11 mouse cellular contexts compared by ENCODE assay signal in the genomic region with DNA sequence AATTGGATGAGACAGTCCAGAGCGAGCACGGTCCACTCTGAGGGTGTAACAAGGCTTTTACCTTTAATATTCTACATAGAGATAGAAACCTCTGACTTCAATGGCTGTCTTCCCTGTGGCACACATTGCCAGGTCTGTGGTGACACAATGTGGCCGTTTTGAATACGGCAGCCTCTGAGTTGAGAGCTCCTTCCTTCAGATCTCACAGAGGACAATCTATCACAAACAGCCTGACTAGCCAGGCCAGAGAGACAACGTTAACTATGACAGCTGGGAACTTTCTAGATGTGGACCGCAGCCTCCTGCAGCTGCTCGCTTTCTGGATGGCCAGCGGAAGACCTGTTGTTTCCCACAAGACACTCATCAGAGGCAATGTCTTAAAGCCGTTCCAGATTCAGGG. TPM values are rescaled to one million over a fixed set of nuclear protein-coding genes. Genes with fewer than 3 reads are reported as not detected.
DNase-seq lines count a peak whose midpoint lies in the region; ATAC-seq and TF ChIP-seq lines count a peak whose summit lies in the region.
"Had no signal": no experiment of that assay in that cellular context is flagged by ENCODE, and none has a peak within 500 bp of the region (broad histone marks: within the 10 kb centered on the region; RNA-seq: fewer than 3 reads in every experiment).

No protein-coding gene starts in this region.

- no peak overlapping the region for H3K4me2 ChIP-seq in lung, embryonic 14.5 days
- H3K4me2 ChIP-seq: embryonic facial prominence, embryonic 13.5 days; midbrain, embryonic 13.5 days had no signal

- ATAC-seq in lung, embryonic 14.5 days (ENCODE audit: insufficient read depth): no peak; the same call in 1 of the 2 replicates
- ATAC-seq: midbrain, embryonic 13.5 days had no signal

- no peaks in the 10 kb centered on the region for H3K36me3 ChIP-seq in lung, embryonic 14.5 days (ENCODE audit: insufficient read depth)
- H3K36me3 ChIP-seq in limb, embryonic 10.5 days: no peaks in the 10 kb centered on the region
- H3K36me3 ChIP-seq: embryonic facial prominence, embryonic 13.5 days; midbrain, embryonic 13.5 days had no signal

- H3K9me3 ChIP-seq in lung, embryonic 14.5 days (ENCODE audit: low read depth, low read length): no peaks in the 10 kb centered on the region
- no peaks in the 10 kb centered on the region for H3K9me3 ChIP-seq in limb, embryonic 10.5 days (replicated peaks)
- H3K9me3 ChIP-seq: embryonic facial prominence, embryonic 13.5 days; midbrain, embryonic 13.5 days had no signal

- H3K27me3 ChIP-seq in lung, embryonic 14.5 days (ENCODE audit: insufficient read depth, low read length): no peaks in the 10 kb centered on the region
- H3K27me3 ChIP-seq in limb, embryonic 10.5 days (ENCODE audit: low read depth, poor library complexity, severe bottlenecking): peaks cover 8% of the 10 kb centered on the region; the same call in 1 of the 2 replicates

- intact Hi-C loops in heart, postnatal 14 days (cut with DNase I): loop anchor here (5.0 kb wide), 1 partner anchor 231 kb away; the partner anchor contains the start of genes Gm49711, Mrps6 and Slc5a3

- no peak overlapping the region for H3K27ac ChIP-seq in lung, embryonic 14.5 days (ENCODE audit: low read depth)
- H3K27ac ChIP-seq in olfactory bulb, adult 2 months (ENCODE audit: insufficient read depth, low read depth, low read length): no peak overlapping the region
- no peak overlapping the region for H3K27ac ChIP-seq in limb, embryonic 10.5 days
- H3K27ac ChIP-seq: embryonic facial prominence, embryonic 13.5 days; midbrain, embryonic 13.5 days had no signal

- TF ChIP-seq CTCF in lung, embryonic 14.5 days (IDR thresholded peaks at IDR 0.05; ENCODE audit: low read depth): peak; percentile 61
- TF ChIP-seq CTCF in brain, embryonic 14.5 days (IDR thresholded peaks at IDR 0.05; ENCODE audit: borderline replicate concordance, extremely low read depth, insufficient read depth, insufficient read length): peak; percentile 57; the same call in 1 of the 2 replicates
- peak; percentile 40; the same call in 1 of the 2 replicates for TF ChIP-seq CTCF in olfactory bulb, adult 2 months (IDR thresholded peaks at IDR 0.05; ENCODE audit: insufficient read depth, low read depth, low read length)

- DNase-seq in heart, postnatal 14 days: peak; percentile 30 to 42
- DNase-seq in heart, adult 9 months (ENCODE audit: low spot score in 2 of 2): no peak
- peak; percentile 70 for DNase-seq in lung, embryonic 14.5 days
- no peak for DNase-seq in lung, adult 18-20 months
- DNase-seq in brain, embryonic 14.5 days (ENCODE audit: low read depth): peak; percentile 57
- DNase-seq in limb, embryonic 10.5 days (ENCODE audit: low spot score): no peak
- DNase-seq: gastrocnemius, postnatal 14 days had no signal

- WGBS in lung, embryonic 14.5 days: 60% methylated on average over 9 of the region's 9 CpGs
- WGBS in olfactory bulb, adult 2 months: 89% methylated on average over 9 of the region's 9 CpGs
- WGBS in limb, embryonic 10.5 days: 87% methylated on average over 9 of the region's 9 CpGs

- no peak overlapping the region for H3K9ac ChIP-seq in lung, embryonic 14.5 days
- H3K9ac ChIP-seq: embryonic facial prominence, embryonic 13.5 days; midbrain, embryonic 13.5 days had no signal

- no peaks in the 10 kb centered on the region for H3K4me1 ChIP-seq in lung, embryonic 14.5 days (ENCODE audit: insufficient read depth)
- H3K4me1 ChIP-seq in olfactory bulb, adult 2 months (ENCODE audit: control insufficient read depth, insufficient read depth, low read length): no peaks in the 10 kb centered on the region; the same call in 1 of the 2 replicates
- H3K4me1 ChIP-seq in limb, embryonic 10.5 days: peaks cover 9% of the 10 kb centered on the region; the same call in 1 of the 2 replicates

- no peak overlapping the region for H3K4me3 ChIP-seq in lung, embryonic 14.5 days (ENCODE audit: low read depth, low read length)
- H3K4me3 ChIP-seq in olfactory bulb, adult 2 months (ENCODE audit: insufficient read depth, low read depth, low read length): no peak overlapping the region
- H3K4me3 ChIP-seq in limb, embryonic 10.5 days: no peak overlapping the region
- H3K4me3 ChIP-seq: embryonic facial prominence, embryonic 13.5 days; midbrain, embryonic 13.5 days had no signal

- no peak for TF ChIP-seq POLR2A in brain, embryonic 14.5 days (IDR thresholded peaks at IDR 0.05; ENCODE audit: borderline replicate concordance, extremely low read depth, insufficient read depth, insufficient read length, poor library complexity, severe bottlenecking)
- TF ChIP-seq POLR2A in olfactory bulb, adult 2 months (IDR thresholded peaks at IDR 0.05; ENCODE audit: insufficient read depth, low read depth, low read length): no peak

RNA-seq across cellular contexts. Expression of gene Kcne2, which starts 3.4 kb away (rescaled TPM):
- not detected for total RNA-seq in heart, postnatal 14 days (2021)
- polyA plus RNA-seq in lung, embryonic 14.5 days (2014; fragmentation: Nextera tagmentation; extraction: Ambion mirVana): 0.21 and 0.26 TPM in 2 replicates
- polyA plus RNA-seq in brain, embryonic 14.5 days (2012; rRNA removed): 12.4 and 25.3 TPM in 2 replicates
- polyA plus RNA-seq in olfactory bulb, adult 2 months (2012; ENCODE audit: insufficient read depth, insufficient read length, low replicate concordance, missing spikeins): not detected in 2 replicates
- 0.18 TPM in 1 of 2 replicates, not detected in the other for polyA plus RNA-seq in limb, embryonic 10.5 days (2016; fragmentation: Nextera tagmentation; extraction: Ambion mirVana)
- total RNA-seq: gastrocnemius, postnatal 14 days had no signal

RNA-seq across cellular contexts. Expression of gene Smim11, which starts 12.3 kb away (rescaled TPM):
- total RNA-seq in heart, postnatal 14 days (2021): 10 to 100 TPM; 54.2 to 57.5 TPM
- 130 and 134 TPM in 2 replicates for polyA plus RNA-seq in lung, embryonic 14.5 days (2014; fragmentation: Nextera tagmentation; extraction: Ambion mirVana)
- polyA plus RNA-seq in brain, embryonic 14.5 days (2012; rRNA removed): 32.6 and 45.5 TPM in 2 replicates
- not detected in 2 replicates for polyA plus RNA-seq in olfactory bulb, adult 2 months (2012; ENCODE audit: insufficient read depth, insufficient read length, low replicate concordance, missing spikeins)
- polyA plus RNA-seq in limb, embryonic 10.5 days (2016; fragmentation: Nextera tagmentation; extraction: Ambion mirVana): 112 and 114 TPM in 2 replicates

RNA-seq across cellular contexts. Expression of gene Fam243, which starts 32.5 kb away (rescaled TPM):
- 1 to 10 TPM; 1.2 to 1.4 TPM for total RNA-seq in heart, postnatal 14 days (2021)
- not detected in 2 replicates for polyA plus RNA-seq in lung, embryonic 14.5 days (2014; fragmentation: Nextera tagmentation; extraction: Ambion mirVana)
- 0.08 and 0.25 TPM in 2 replicates for polyA plus RNA-seq in brain, embryonic 14.5 days (2012; rRNA removed)
- polyA plus RNA-seq in olfactory bulb, adult 2 months (2012; ENCODE audit: insufficient read depth, insufficient read length, low replicate concordance, missing spikeins): not detected in 2 replicates
- 0.13 TPM in 1 of 2 replicates, not detected in the other for polyA plus RNA-seq in limb, embryonic 10.5 days (2016; fragmentation: Nextera tagmentation; extraction: Ambion mirVana)
- total RNA-seq: gastrocnemius, postnatal 14 days; layer of hippocampus, postnatal 14 days had no signal
- polyA plus RNA-seq: embryonic facial prominence, embryonic 13.5 days; midbrain, embryonic 13.5 days had no signal

Comparison
In these comparisons a context has a peak if more than half of its experiments do, and no peak if none do; other contexts are left out.
1. DNase-seq: peak in heart, postnatal 14 days (2 of 2), lung, embryonic 14.5 days (single experiment) and brain, embryonic 14.5 days (single experiment); none in heart, adult 9 months (0 of 2), lung, adult 18-20 months (0 of 2) and limb, embryonic 10.5 days (single experiment).
2. RNA of gene Kcne2, which starts 3.4 kb away (polyA plus RNA-seq): 12.4 to 25.3 TPM in brain, embryonic 14.5 days; 0.21 to 0.26 TPM in lung, embryonic 14.5 days, not detected in olfactory bulb, adult 2 months and 0.18 TPM in limb, embryonic 10.5 days; every median in the first group is over 10 times any median in the second.
3. Peak in every context shown above with its lines, with median percentiles within 50 percentile points of each other: CTCF ChIP-seq.